Mouse (Mus musculus) forebrain, postnatal 0 days (tissue): ENCODE results near the gene Slc35e1. TPM values are rescaled to one million over a fixed set of nuclear protein-coding genes. Genes with fewer than 3 reads are reported as not detected.

Experiments
- ATAC-seq: fragments of 200-750 bp; cut with Nextera tagmentation; 2 replicates; pipeline ENCODE4 v1.8.0; 2017; ENCODE audit warnings: mild to moderate bottlenecking, moderate library complexity
- DNase-seq: peaks from one replicate; pipeline ENCODE4 v3.0.0-alpha.2; 2015
- H3K27ac ChIP-seq: fragments of 300-500 bp; sonication (generic); 2 replicates; pipeline ENCODE4 v1.5.1; 2014; ENCODE audit warnings: low read depth, mild to moderate bottlenecking, antibody characterized with exemption, low read length, moderate library complexity, mixed read lengths
- H3K27me3 ChIP-seq: fragments of 300-500 bp; sonication (generic); 2 replicates; pipeline ENCODE4 v1.6.1; 2014; ENCODE audit warnings: mild to moderate bottlenecking, low read length, mixed read lengths; ENCODE audit not compliant: insufficient read depth
- H3K36me3 ChIP-seq: fragments of 300-500 bp; sonication (generic); 2 replicates; pipeline ENCODE4 v1.6.1; 2014; ENCODE audit warnings: mild to moderate bottlenecking, moderate library complexity; ENCODE audit not compliant: insufficient read depth
- H3K4me1 ChIP-seq: fragments of 300-500 bp; sonication (generic); 2 replicates; pipeline ENCODE4 v1.6.1; 2014; ENCODE audit warnings: antibody characterized with exemption; ENCODE audit not compliant: insufficient read depth
- H3K4me2 ChIP-seq: fragments of 300-500 bp; sonication (generic); 2 replicates; pipeline ENCODE4 v1.6.1; 2014; ENCODE audit warnings: low read depth, mild to moderate bottlenecking, moderate library complexity
- H3K4me3 ChIP-seq: fragments of 300-500 bp; sonication (generic); 2 replicates; pipeline ENCODE4 v1.5.1; 2014; ENCODE audit warnings: low read depth, low read length, mixed read lengths
- H3K9ac ChIP-seq: fragments of 300-500 bp; sonication (generic); 2 replicates; pipeline ENCODE4 v1.6.1; 2014; ENCODE audit warnings: mild to moderate bottlenecking
- H3K9me3 ChIP-seq: fragments of 300-500 bp; sonication (generic); 2 replicates; pipeline ENCODE4 v1.6.1; 2016; ENCODE audit warnings: low read length
- CTCF ChIP-seq: sonication (generic); IDR thresholded peaks from 2 replicates; pipeline ENCODE4 v1.5.1; 2016; ENCODE audit warnings: antibody characterized with exemption, control low read depth, low read depth
- WGBS: fragments of 180-500 bp; shearing (Covaris S2); extraction: QIAGEN DNeasy Blood & Tissue Kit; methylation state at CpG from one replicate; pipeline ENCODE4 v1.1.7; 2014; 5-methylcytosine and 5-hydroxymethylcytosine counted together
- microRNA-seq, 2 experiments: library from miRNA; unstranded; fragments of <30 nt; microRNA quantifications; one replicate each; pipeline ENCODE4; 2016
- polyA plus RNA-seq: library from polyadenylated mRNA; unstranded; fragments of >200 nt; fragmentation: Nextera tagmentation; extraction: Ambion mirVana; gene quantifications from 2 replicates; pipeline ENCODE4 v1.2.1, GENCODE M21; 2015
- total RNA-seq: library from RNA; depleted of rRNA; stranded (reverse); fragments of >200 nt; gene quantifications from 2 replicates; pipeline ENCODE4 v1.2.3, GENCODE M21; 2014; rRNA removed

Gene Slc35e1
- total and polyA plus RNA-seq, 2 experiments from 2014 or later: 12.2 to 55.1 TPM

GRCm38 (mm10) chr8:72443994-72444350 lies 48.4 kb downstream of the Slc35e1 start:
- 38% methylated on average over 6 of the region's 6 CpGs for WGBS
- Histone ChIP-seq H3K27ac (peak overlapping the region; percentile 71), H3K4me1 (peaks cover 3% of the 10 kb centered on the region; the same call in 1 of the 2 replicates), H3K4me2 (peak overlapping the region; percentile 50), H3K9me3 (no peaks in the 10 kb centered on the region), H3K4me3 (peak overlapping the region; percentile 42), H3K9ac (peak overlapping the region; percentile 61), H3K36me3 (peaks cover 2% of the 10 kb centered on the region), H3K27me3 (no peaks in the 10 kb centered on the region)
- peak; percentile 44; the same call in 1 of the 2 replicates for ATAC-seq
- no peak for DNase-seq
- no peak for TF ChIP-seq CTCF

- peak; percentile 99 for ATAC-seq
- WGBS: 6% methylated on average over 34 of the region's 34 CpGs
Observed at GRCm38 (mm10) chr8:72443338-72443993, 48.9 kb downstream of the Slc35e1 start, which contains the start of the genes Calr3 and 1700030K09Rik. Gene Calr3 (minus strand): TSS chr8:72443870. Gene 1700030K09Rik (plus strand): TSS chr8:72443880.

DNA sequence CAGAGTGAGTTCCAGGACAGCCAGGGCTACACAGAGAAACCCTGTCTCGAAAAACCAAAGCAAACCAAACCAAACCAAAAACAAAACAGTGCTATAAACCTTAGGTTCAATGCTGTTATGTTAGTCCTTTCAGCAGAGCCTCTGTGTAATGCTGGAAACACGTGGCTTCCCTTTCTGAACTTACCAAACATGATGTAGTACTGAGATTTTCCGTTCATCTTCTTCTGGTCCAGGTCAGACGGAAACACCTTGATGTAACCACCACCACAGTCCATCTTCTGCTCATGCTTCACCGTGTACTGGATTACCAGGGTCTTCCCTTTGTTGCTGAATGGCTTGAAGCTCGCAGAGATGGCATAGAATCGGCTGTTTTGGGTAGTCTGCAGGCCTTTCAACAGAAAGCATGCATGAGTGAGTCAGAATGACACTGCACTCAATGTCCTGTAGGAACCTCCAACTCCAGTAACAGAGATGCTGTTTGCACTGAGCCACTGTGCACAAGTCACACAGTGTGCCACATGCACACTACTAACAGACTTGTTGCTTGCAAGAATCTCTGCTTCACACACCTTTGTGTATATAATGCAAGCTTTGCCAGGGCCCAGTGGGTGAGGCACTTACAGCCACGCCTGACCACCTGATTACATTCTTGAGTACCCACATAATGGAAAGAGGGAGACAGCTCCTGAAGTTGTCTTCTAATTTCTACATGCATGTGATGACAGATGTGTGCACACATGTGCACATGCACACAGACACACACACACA lies 54.0 kb downstream of the Slc35e1 start:
- no peak overlapping the region for H3K4me2 ChIP-seq
- 0 out of 2 replicates have a peak, but pooled peaks cover 3% of the 10 kb centered on the region for H3K4me1 ChIP-seq
- H3K36me3 ChIP-seq: no peaks in the 10 kb centered on the region
- H3K9me3 ChIP-seq: no peaks in the 10 kb centered on the region
- WGBS: 70% methylated on average over 8 of the region's 8 CpGs
- no peak for DNase-seq
- H3K4me3 ChIP-seq: no peak overlapping the region
- TF ChIP-seq CTCF: no peak
- H3K27me3 ChIP-seq: no peaks in the 10 kb centered on the region
- H3K9ac ChIP-seq: no peak overlapping the region
- H3K27ac ChIP-seq: no peak overlapping the region
- ATAC-seq: no peak

More at GRCm38 (mm10) chr8:72443338-72443993, 48.9 kb downstream of the Slc35e1 start, which contains the start of the genes Calr3 and 1700030K09Rik:
- peak; percentile 99 for DNase-seq
- Histone ChIP-seq H3K36me3 (no peaks in the 10 kb centered on the region), H3K4me3 (peak within 1 kb of the TSS; percentile 42), H3K27me3 (no peaks in the 10 kb centered on the region), H3K9me3 (no peaks in the 10 kb centered on the region), H3K4me2 (peak within 1 kb of the TSS; percentile 50), H3K9ac (peak within 1 kb of the TSS; percentile 61), H3K4me1 (peaks cover 3% of the 10 kb centered on the region; the same call in 1 of the 2 replicates), H3K27ac (peak within 1 kb of the TSS; percentile 71)
- no peak for TF ChIP-seq CTCF

DNA sequence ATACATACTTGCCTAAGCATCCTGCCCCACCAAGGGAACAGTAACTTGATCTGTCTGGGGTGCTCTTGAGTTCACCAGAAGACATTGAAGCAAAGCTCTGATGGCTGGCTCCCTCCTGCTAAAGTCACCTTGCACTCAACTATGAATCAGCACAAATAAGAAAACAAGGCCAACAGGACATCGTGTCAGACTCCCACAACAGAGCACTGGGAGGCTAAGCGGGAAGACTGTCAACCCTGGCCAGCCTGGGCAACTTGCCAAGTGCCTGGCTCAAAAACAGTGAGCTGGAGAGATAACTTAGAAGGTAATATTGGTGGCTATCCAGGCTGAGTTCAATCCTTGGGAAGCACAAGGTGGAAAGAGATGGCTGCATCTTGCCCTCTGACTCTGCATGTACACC lies 57.5 kb downstream of the Slc35e1 start:
- H3K36me3 ChIP-seq: no peaks in the 10 kb centered on the region
- no peak for TF ChIP-seq CTCF

More for the DNA sequence above, 57.5 kb downstream of the Slc35e1 start:
- H3K27me3 ChIP-seq: no peaks in the 10 kb centered on the region
- ATAC-seq (no peak), DNase-seq (no peak)
- no peaks in the 10 kb centered on the region for H3K4me1 ChIP-seq
- H3K9ac ChIP-seq: no peak overlapping the region
- no peak overlapping the region for H3K4me3 ChIP-seq
- 19% methylated on average over 2 of the region's 2 CpGs for WGBS
- no peak overlapping the region for H3K4me2 ChIP-seq
- no peak overlapping the region for H3K27ac ChIP-seq
- H3K9me3 ChIP-seq: no peaks in the 10 kb centered on the region

Small RNA genes within 50 kb of the gene (microRNA-seq; reads per million reads assigned to microRNA genes)
- 0 reads per million in 2 experiments for gene Gm28019
- gene Mir7068: 1.9 to 2.3 reads per million in 2 experiments

Other genes starting within 250 kb of the Slc35e1 start
- gene Gm10282, start 187.4 kb downstream of the Slc35e1 start, total RNA-seq: 4.5 and 4.7 TPM in 2 replicates
- 14.9 and 15.4 TPM in 2 replicates for gene Gm10282, start 187.4 kb downstream of the Slc35e1 start, polyA plus RNA-seq
- gene Klf2, start 173.6 kb downstream of the Slc35e1 start, total RNA-seq: 3.8 and 4.0 TPM in 2 replicates
- gene Klf2, start 173.6 kb downstream of the Slc35e1 start, polyA plus RNA-seq: 9.5 and 10.1 TPM in 2 replicates
- gene Eps15l1, start 71.2 kb downstream of the Slc35e1 start, total RNA-seq: 61.6 and 62.9 TPM in 2 replicates
- 44.2 and 48.8 TPM in 2 replicates for gene Eps15l1, start 71.2 kb downstream of the Slc35e1 start, polyA plus RNA-seq
- gene Calr3, start 48.7 kb downstream of the Slc35e1 start, total RNA-seq: 0.77 and 1.00 TPM in 2 replicates
- gene Calr3, start 48.7 kb downstream of the Slc35e1 start, polyA plus RNA-seq: 1.1 and 1.4 TPM in 2 replicates
- gene 1700030K09Rik, start 48.7 kb downstream of the Slc35e1 start, total RNA-seq: 12.5 and 13.7 TPM in 2 replicates
- 15.5 and 16.1 TPM in 2 replicates for gene 1700030K09Rik, start 48.7 kb downstream of the Slc35e1 start, polyA plus RNA-seq
- 21.2 and 29.8 TPM in 2 replicates for gene Cherp, start 17.4 kb downstream of the Slc35e1 start, total RNA-seq
- gene Cherp, start 17.4 kb downstream of the Slc35e1 start, polyA plus RNA-seq: 36.8 and 43.7 TPM in 2 replicates
- gene Med26, start 55.7 kb upstream of the Slc35e1 start, total RNA-seq: 10.9 and 14.2 TPM in 2 replicates
- gene Med26, start 55.7 kb upstream of the Slc35e1 start, polyA plus RNA-seq: 17.7 and 18.6 TPM in 2 replicates
- gene Smim7, start 78.5 kb upstream of the Slc35e1 start, total RNA-seq: 115 and 117 TPM in 2 replicates
- 151 and 163 TPM in 2 replicates for gene Smim7, start 78.5 kb upstream of the Slc35e1 start, polyA plus RNA-seq
- gene Tmem38a, start 79.4 kb upstream of the Slc35e1 start, total RNA-seq: 40.2 and 46.0 TPM in 2 replicates
- gene Tmem38a, start 79.4 kb upstream of the Slc35e1 start, polyA plus RNA-seq: 26.3 and 37.8 TPM in 2 replicates
- 24.4 and 25.5 TPM in 2 replicates for gene Nwd1, start 154.1 kb upstream of the Slc35e1 start, total RNA-seq
- 1.1 and 1.9 TPM in 2 replicates for gene Nwd1, start 154.1 kb upstream of the Slc35e1 start, polyA plus RNA-seq
- 219 and 237 TPM in 2 replicates for gene Sin3b, start 230.7 kb upstream of the Slc35e1 start, total RNA-seq
- 289 and 331 TPM in 2 replicates for gene Sin3b, start 230.7 kb upstream of the Slc35e1 start, polyA plus RNA-seq